Mouse (Mus musculus): ENCODE results near the gene Gm15737.

GRCm38 (mm10) chr6:92905922-92906321 lies 36.8 kb downstream of the Gm15737 start:
- no peak for TF ChIP-seq POLR2A (IDR thresholded peaks at IDR 0.05; ENCODE audit: insufficient read length, low read depth)
- TF ChIP-seq MYOD1 (IDR thresholded peaks at IDR 0.05; ENCODE audit: control insufficient read depth in 1 of 3, insufficient read length in 2 of 3, low read depth in 2 of 3) = no peak
- TF ChIP-seq POLR2AphosphoS2 (IDR thresholded peaks at IDR 0.05; ENCODE audit: insufficient read length, low read depth) = no peak
- TF ChIP-seq USF1 (IDR thresholded peaks at IDR 0.05; ENCODE audit: low read depth) = no peak
- no peak for TF ChIP-seq CEBPB (IDR thresholded peaks at IDR 0.05; ENCODE audit: insufficient read depth, poor library complexity, severe bottlenecking)
- no peak for TF ChIP-seq TCF3 (IDR thresholded peaks at IDR 0.05; ENCODE audit: insufficient read length, low read depth)
- no peak for TF ChIP-seq TCF12 (IDR thresholded peaks at IDR 0.05; ENCODE audit: insufficient read depth, poor library complexity, severe bottlenecking)
- TF ChIP-seq SRF (IDR thresholded peaks at IDR 0.05; ENCODE audit: control insufficient read depth, insufficient read length, low read depth) = no peak
- no peak for TF ChIP-seq REST (IDR thresholded peaks at IDR 0.05; ENCODE audit: insufficient read depth, insufficient read length)
- no peak for TF ChIP-seq MAX (IDR thresholded peaks at IDR 0.05; ENCODE audit: low read depth)
- no peak for TF ChIP-seq E2F4 (IDR thresholded peaks at IDR 0.05; ENCODE audit: insufficient read depth)
- no peak for TF ChIP-seq MYOG (IDR thresholded peaks at IDR 0.05; ENCODE audit: control insufficient read depth in 1 of 3, insufficient read depth in 1 of 3, insufficient read length in 2 of 3, low read depth in 2 of 3)

All from myocyte (in vitro differentiated cells).